ENCODE assay signal across 10 mouse cellular contexts in the genomic region with DNA sequence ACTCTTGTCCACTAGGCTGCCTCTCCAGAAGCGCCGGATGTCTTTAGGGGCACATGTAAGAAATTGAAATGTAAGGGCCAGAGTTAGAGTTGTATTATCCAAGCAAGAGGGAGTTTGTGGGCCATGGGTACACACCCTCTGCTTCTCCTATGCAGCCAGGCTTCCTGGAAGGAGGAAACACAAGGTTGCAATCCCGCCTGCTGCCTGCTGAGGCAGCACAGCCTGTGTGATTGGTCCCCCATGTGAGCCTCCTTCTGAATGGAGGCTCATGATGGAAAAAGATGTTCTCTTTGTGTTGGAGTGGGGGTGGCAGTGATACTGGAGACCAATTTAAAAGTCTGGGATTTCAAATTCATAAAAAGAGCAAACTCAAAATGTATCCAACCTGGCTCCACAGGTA. TPM values are rescaled to one million over a fixed set of nuclear protein-coding genes. Genes with fewer than 3 reads are reported as not detected.
DNase-seq lines count a peak whose midpoint lies in the region; ATAC-seq and TF ChIP-seq lines count a peak whose summit lies in the region.
"Had no signal": no experiment of that assay in that cellular context is flagged by ENCODE, and none has a peak within 500 bp of the region (broad histone marks: within the 10 kb centered on the region; RNA-seq: fewer than 3 reads in every experiment).

No protein-coding gene starts in this region.

- TF ChIP-seq EP300 in MEL (IDR thresholded peaks at IDR 0.05; ENCODE audit: low read depth in 1 of 2, low read length in 2 of 2): no peak

- H3K4me3 ChIP-seq in kidney, embryonic 14.5 days (ENCODE audit: low read length): no peak overlapping the region
- H3K4me3 ChIP-seq in MEL (ENCODE audit: control insufficient read depth in 1 of 2, insufficient read depth in 1 of 2, low read depth in 2 of 2, low read length in 2 of 2): no peak overlapping the region
- no peak overlapping the region for H3K4me3 ChIP-seq in lung, embryonic 16.5 days (ENCODE audit: low read length)
- H3K4me3 ChIP-seq: embryonic facial prominence, embryonic 12.5 days; limb, embryonic 12.5 days had no signal

- no peak overlapping the region for H3K4me2 ChIP-seq in kidney, embryonic 14.5 days (replicated peaks; ENCODE audit: low read depth, low read length)
- no peak overlapping the region for H3K4me2 ChIP-seq in lung, embryonic 16.5 days (ENCODE audit: low read depth, low read length)
- H3K4me2 ChIP-seq: embryonic facial prominence, embryonic 12.5 days; limb, embryonic 12.5 days had no signal

- TF ChIP-seq CTCF in MEL (IDR thresholded peaks at IDR 0.05 in 2 of 3, conservative IDR thresholded peaks at IDR 0.05 in 1 of 3; ENCODE audit: control insufficient read depth in 1 of 3, insufficient read depth in 1 of 3, low read depth in 2 of 3, low read length in 3 of 3, poor library complexity in 1 of 3, severe bottlenecking in 1 of 3): peak in 2 of 3 experiments; percentile 22 to 30; a peak in 4 of 6 replicates

- DNase-seq in kidney, adult 18-20 months: peak; percentile 59
- DNase-seq in MEL (ENCODE audit: low read depth, low spot score): no peak
- DNase-seq in embryo, embryonic 9.5 days (ENCODE audit: extremely low spot score): peak; percentile 32
- no peak for DNase-seq in yolk sac, embryonic 10.5 days (ENCODE audit: low spot score)
- no peak for DNase-seq in thymus, postnatal 4 days
- DNase-seq in gastrocnemius, postnatal 4 days (ENCODE audit: low spot score in 2 of 2): no peak

- no peak for TF ChIP-seq POLR2A in MEL (IDR thresholded peaks at IDR 0.05; ENCODE audit: control insufficient read depth in 1 of 2, insufficient read depth in 1 of 2, low read depth in 1 of 2, low read length in 2 of 2, poor library complexity in 1 of 2)

- H3K27ac ChIP-seq in kidney, embryonic 14.5 days (ENCODE audit: low read depth, low read length): no peak overlapping the region
- no peak overlapping the region for H3K27ac ChIP-seq in MEL (ENCODE audit: control insufficient read depth, low read depth, low read length)
- no peak overlapping the region for H3K27ac ChIP-seq in lung, embryonic 16.5 days (ENCODE audit: low read length)
- H3K27ac ChIP-seq: embryonic facial prominence, embryonic 12.5 days; limb, embryonic 12.5 days had no signal

- no peaks in the 10 kb centered on the region for H3K36me3 ChIP-seq in kidney, embryonic 14.5 days (ENCODE audit: control insufficient read depth, insufficient read depth, low read length)
- no peaks in the 10 kb centered on the region for H3K36me3 ChIP-seq in MEL (ENCODE audit: control insufficient read depth in 1 of 2, insufficient read depth in 2 of 2, low read length in 2 of 2)
- H3K36me3 ChIP-seq in lung, embryonic 16.5 days (ENCODE audit: control insufficient read depth, insufficient read depth, low read length): no peaks in the 10 kb centered on the region
- H3K36me3 ChIP-seq: embryonic facial prominence, embryonic 12.5 days; limb, embryonic 12.5 days had no signal

- H3K9ac ChIP-seq in kidney, embryonic 14.5 days (ENCODE audit: low read depth, low read length): no peak overlapping the region
- H3K9ac ChIP-seq in MEL (ENCODE audit: control insufficient read depth, low read depth, low read length, poor library complexity, severe bottlenecking): no peak overlapping the region
- no peak overlapping the region for H3K9ac ChIP-seq in lung, embryonic 16.5 days (ENCODE audit: low read length)
- H3K9ac ChIP-seq: embryonic facial prominence, embryonic 12.5 days; limb, embryonic 12.5 days had no signal

- H3K27me3 ChIP-seq in kidney, embryonic 14.5 days (ENCODE audit: control insufficient read depth, insufficient read depth, low read length): no peaks in the 10 kb centered on the region
- no peaks in the 10 kb centered on the region for H3K27me3 ChIP-seq in MEL (ENCODE audit: control insufficient read depth in 1 of 2, insufficient read depth in 2 of 2, low read length in 2 of 2)
- H3K27me3 ChIP-seq in lung, embryonic 16.5 days (ENCODE audit: control insufficient read depth, insufficient read depth, low read depth, low read length): no peaks in the 10 kb centered on the region
- H3K27me3 ChIP-seq: embryonic facial prominence, embryonic 12.5 days; limb, embryonic 12.5 days had no signal

- H3K9me3 ChIP-seq in kidney, embryonic 14.5 days (ENCODE audit: control insufficient read depth, low read length): no peaks in the 10 kb centered on the region
- H3K9me3 ChIP-seq in MEL (replicated peaks; ENCODE audit: insufficient read depth, low read length): no peaks in the 10 kb centered on the region
- no peaks in the 10 kb centered on the region for H3K9me3 ChIP-seq in lung, embryonic 16.5 days (ENCODE audit: control insufficient read depth, low read length)
- H3K9me3 ChIP-seq: embryonic facial prominence, embryonic 12.5 days; limb, embryonic 12.5 days had no signal

- no peaks in the 10 kb centered on the region for H3K79me2 ChIP-seq in MEL (ENCODE audit: control insufficient read depth, insufficient read depth, low read length, poor library complexity)

- no peak for ATAC-seq in kidney, embryonic 14.5 days (ENCODE audit: low FRiP score, low TSS enrichment)
- peak; percentile 31; the same call in 1 of the 2 replicates for ATAC-seq in lung, embryonic 16.5 days (ENCODE audit: low read depth)

- 86% methylated on average over 3 of the region's 3 CpGs for WGBS in kidney, embryonic 14.5 days
- WGBS in lung, embryonic 16.5 days: 76% methylated on average over 3 of the region's 3 CpGs

- peaks cover 5% of the 10 kb centered on the region; the same call in 1 of the 2 replicates for H3K4me1 ChIP-seq in kidney, embryonic 14.5 days (ENCODE audit: control insufficient read depth, insufficient read depth, low read length)
- H3K4me1 ChIP-seq in MEL (ENCODE audit: control insufficient read depth in 1 of 2, insufficient read depth in 2 of 2, low read length in 2 of 2): no peaks in the 10 kb centered on the region
- H3K4me1 ChIP-seq in lung, embryonic 16.5 days (replicated peaks; ENCODE audit: control insufficient read depth, insufficient read depth, low read length): peaks cover 8% of the 10 kb centered on the region; the same call in 1 of the 2 replicates

- TF ChIP-seq RAD21 in MEL (IDR thresholded peaks at IDR 0.05; ENCODE audit: low read depth, low read length): peak; percentile 12

TF ChIP-seq in MEL, 35 proteins besides CTCF, POLR2A, EP300 and RAD21:
- TF ChIP-seq MEF2A (IDR thresholded peaks at IDR 0.05; ENCODE audit: extremely low read depth, insufficient replicate concordance, low read depth, low read length, poor library complexity, severe bottlenecking) (no peak), USF2 (IDR thresholded peaks at IDR 0.05; ENCODE audit: borderline replicate concordance in 1 of 2, insufficient read depth in 1 of 2, low read depth in 1 of 2, low read length in 2 of 2) (no peak), ZMIZ1 (IDR thresholded peaks at IDR 0.05; ENCODE audit: low read depth, low read length) (no peak), HCFC1 (IDR thresholded peaks at IDR 0.05; ENCODE audit: low read depth, low read length) (no peak), MXI1 (IDR thresholded peaks at IDR 0.05; ENCODE audit: low read depth, low read length) (no peak), RCOR1 (IDR thresholded peaks at IDR 0.05; ENCODE audit: low read depth, low read length) (no peak), KAT2A (conservative IDR thresholded peaks at IDR 0.05; ENCODE audit: low read depth, low read length) (no peak), MYC (IDR thresholded peaks at IDR 0.05; ENCODE audit: low read depth, low read length) (no peak), USF1 (IDR thresholded peaks at IDR 0.05; ENCODE audit: low read depth, low read length) (no peak), CHD2 (IDR thresholded peaks at IDR 0.05; ENCODE audit: low read length) (no peak), TCF12 (IDR thresholded peaks at IDR 0.05; ENCODE audit: low read depth, low read length) (no peak), MAX (IDR thresholded peaks at IDR 0.05; ENCODE audit: low read length) (no peak), ZC3H11A (IDR thresholded peaks at IDR 0.05; ENCODE audit: low read depth, low read length) (no peak), GATA1 (IDR thresholded peaks at IDR 0.05; ENCODE audit: low read depth, low read length) (no peak), ELF1 (IDR thresholded peaks at IDR 0.05; ENCODE audit: low read depth, low read length) (no peak), GABPA (IDR thresholded peaks at IDR 0.05; ENCODE audit: low read depth, low read length) (no peak), BHLHE40 (IDR thresholded peaks at IDR 0.05; ENCODE audit: borderline replicate concordance, low read depth, low read length) (no peak), NRF1 (IDR thresholded peaks at IDR 0.05; ENCODE audit: insufficient read depth, low read depth, low read length, poor library complexity, severe bottlenecking) (no peak), ZNF384 (IDR thresholded peaks at IDR 0.05; ENCODE audit: low read depth, low read length) (no peak)

RNA-seq across cellular contexts. Expression of gene Ccn1, which starts 22.0 kb away (rescaled TPM):
- 22.4 and 30.9 TPM in 2 replicates for polyA plus RNA-seq in kidney, embryonic 14.5 days (2014; fragmentation: Nextera tagmentation; extraction: Ambion mirVana)
- not detected in 2 replicates for total RNA-seq in MEL (2012; rRNA removed)
- not detected for polyA plus RNA-seq in MEL (2012; ENCODE audit: insufficient read depth in 1 of 2, insufficient read length in 2 of 2, low read depth in 1 of 2, low replicate concordance in 2 of 2, missing spikeins in 1 of 2)
- polyA plus RNA-seq in lung, embryonic 16.5 days (2015; fragmentation: Nextera tagmentation; extraction: Ambion mirVana): 60.1 and 78.3 TPM in 2 replicates
- 10 to 100 TPM; 40.7 to 49.3 TPM for total RNA-seq in gastrocnemius, postnatal 4 days (2021)

RNA-seq across cellular contexts. Expression of gene Znhit6, which starts 51.8 kb away (rescaled TPM):
- 36.2 and 41.7 TPM in 2 replicates for polyA plus RNA-seq in kidney, embryonic 14.5 days (2014; fragmentation: Nextera tagmentation; extraction: Ambion mirVana)
- 32.0 and 35.2 TPM in 2 replicates for total RNA-seq in MEL (2012; rRNA removed)
- 100 to 1,000 TPM in 1 of 2 experiments, 10 to 100 TPM in 1; 61.4 to 337 TPM for polyA plus RNA-seq in MEL (2012; ENCODE audit: insufficient read depth in 1 of 2, insufficient read length in 2 of 2, low read depth in 1 of 2, low replicate concordance in 2 of 2, missing spikeins in 1 of 2)
- polyA plus RNA-seq in lung, embryonic 16.5 days (2015; fragmentation: Nextera tagmentation; extraction: Ambion mirVana): 25.9 and 27.9 TPM in 2 replicates
- total RNA-seq in gastrocnemius, postnatal 4 days (2021): 10 to 100 TPM; 18.3 to 19.2 TPM

Comparison
In these comparisons a context has a peak if more than half of its experiments do, and no peak if none do; other contexts are left out.
1. DNase-seq: peak in kidney, adult 18-20 months (single experiment) and embryo, embryonic 9.5 days (single experiment); none in MEL (single experiment), yolk sac, embryonic 10.5 days (single experiment), thymus, postnatal 4 days (single experiment) and gastrocnemius, postnatal 4 days (0 of 2).